Mouse (Mus musculus): Measurements from ENCODE around the gene Gabrr1.

- TF ChIP-seq CTCF (conservative IDR thresholded peaks at IDR 0.05; ENCODE audit: low read length): peak; percentile 46
- no peak for TF ChIP-seq POU5F1 (IDR thresholded peaks at IDR 0.05; ENCODE audit: borderline replicate concordance, low read length)
Measured at GRCm38 (mm10) chr4:33124493-33124892, 7.8 kb upstream of the Gabrr1 start.
